Mouse (Mus musculus) bone marrow macrophage, adult 2 months (primary cell): ENCODE measurements around the gene Gm49393.

Experiments
- CTCF ChIP-seq: IDR thresholded peaks from 2 replicates; pipeline ENCODE4 v1.5.1; 2012; ENCODE audit warnings: low read depth, mild to moderate bottlenecking, low read length, moderate library complexity
- POLR2A ChIP-seq: IDR thresholded peaks from 2 replicates; pipeline ENCODE4 v1.6.1; 2012; ENCODE audit warnings: mild to moderate bottlenecking, low read depth, low read length, borderline replicate concordance

DNA sequence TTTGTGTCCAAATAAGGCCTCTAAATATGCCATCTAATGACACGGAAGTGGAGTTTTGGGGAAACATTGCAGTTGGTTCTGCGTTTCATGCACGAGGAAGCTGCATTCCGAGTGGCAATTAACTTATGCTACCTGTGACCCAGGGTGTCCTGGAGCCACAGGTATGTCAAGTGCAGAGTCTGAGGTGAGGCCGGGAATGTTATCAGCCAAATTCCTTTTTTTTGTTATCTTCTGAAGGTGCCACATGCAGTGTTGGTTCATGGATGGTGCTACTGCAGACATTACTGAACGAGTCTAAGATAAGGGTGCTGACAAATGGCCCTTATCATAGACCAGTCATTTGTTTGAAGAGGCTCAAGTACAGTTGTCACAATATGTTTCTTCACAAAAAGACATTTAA is 122.6 kb downstream of the Gm49393 start:
- TF ChIP-seq CTCF (no peak), POLR2A (no peak)
